Mouse (Mus musculus) thymus, adult 2 months (tissue): Measurements from ENCODE around the gene Sugct.

Experiments used
- CTCF ChIP-seq: fragments of 200-500 bp; IDR thresholded peaks from 2 replicates; pipeline ENCODE4 v1.5.1; 2012; ENCODE audit warnings: mild to moderate bottlenecking, control low read depth, low read length, moderate library complexity, borderline replicate concordance; ENCODE audit not compliant: control insufficient read depth, poor library complexity, insufficient read depth; ENCODE audit errors: extremely low read depth
- POLR2A ChIP-seq: fragments of 200-500 bp; IDR thresholded peaks from 2 replicates; pipeline ENCODE4 v1.6.1; 2012; ENCODE audit warnings: mild to moderate bottlenecking, low read length, control low read depth, moderate library complexity; ENCODE audit not compliant: control insufficient read depth, poor library complexity, insufficient read depth; ENCODE audit errors: extremely low read depth

GRCm38 (mm10) chr13:16995321-16995720 is 700.0 kb downstream of the Sugct start:
- TF ChIP-seq CTCF = no peak
- TF ChIP-seq POLR2A = no peak
